Mouse (Mus musculus) liver, postnatal 0 days (tissue): ENCODE results near the gene Ghdc. TPM values are rescaled to one million over a fixed set of nuclear protein-coding genes. Genes with fewer than 3 reads are reported as not detected.

ENCODE experiments used
- ATAC-seq: fragments of 200-750 bp; cut with Nextera tagmentation; 2 replicates; pipeline ENCODE4 v1.8.0; 2017; ENCODE audit warnings: mild to moderate bottlenecking, moderate library complexity
- DNase-seq: peaks from one replicate; pipeline ENCODE4 v3.0.0-alpha.2; 2016
- H3K27ac ChIP-seq: fragments of 300-500 bp; sonication (generic); 2 replicates; pipeline ENCODE4 v1.5.1; 2014; ENCODE audit warnings: antibody characterized with exemption, moderate library complexity, mild to moderate bottlenecking, low read depth
- H3K27me3 ChIP-seq: fragments of 300-500 bp; sonication (generic); 2 replicates; pipeline ENCODE4 v1.6.1; 2014; ENCODE audit warnings: low read length, control low read depth, mixed read lengths; ENCODE audit not compliant: insufficient read depth
- H3K36me3 ChIP-seq: fragments of 300-500 bp; sonication (generic); replicated peaks from 2 replicates; pipeline ENCODE4 v1.6.1; 2014; ENCODE audit warnings: mild to moderate bottlenecking, control low read depth, low read length, moderate library complexity, mixed read lengths; ENCODE audit not compliant: insufficient read depth
- H3K4me1 ChIP-seq: fragments of 300-500 bp; sonication (generic); 2 replicates; pipeline ENCODE4 v1.6.1; 2014; ENCODE audit warnings: antibody characterized with exemption, mild to moderate bottlenecking, control low read depth; ENCODE audit not compliant: insufficient read depth
- H3K4me2 ChIP-seq: fragments of 300-500 bp; sonication (generic); 2 replicates; pipeline ENCODE4 v1.6.1; 2014; ENCODE audit warnings: low read depth, mild to moderate bottlenecking, low read length, moderate library complexity, mixed read lengths
- H3K4me3 ChIP-seq: fragments of 300-500 bp; sonication (generic); 2 replicates; pipeline ENCODE4 v1.5.1; 2014; ENCODE audit warnings: low read depth, low read length
- H3K9ac ChIP-seq: fragments of 300-500 bp; sonication (generic); replicated peaks from 2 replicates; pipeline ENCODE4 v1.6.1; 2014; ENCODE audit warnings: mild to moderate bottlenecking, moderate library complexity
- H3K9me3 ChIP-seq: fragments of 300-500 bp; sonication (generic); 2 replicates; pipeline ENCODE4 v1.6.1; 2016; ENCODE audit warnings: mild to moderate bottlenecking, control low read depth, low read length, mixed read lengths
- CTCF ChIP-seq: sonication (generic); IDR thresholded peaks from 2 replicates; pipeline ENCODE4 v1.5.1; 2016; ENCODE audit warnings: antibody characterized with exemption, low read depth
- EP300 ChIP-seq: IDR thresholded peaks from 2 replicates; pipeline ENCODE4 v1.6.1; 2016; ENCODE audit warnings: antibody characterized with exemption, low read depth, mild to moderate bottlenecking
- WGBS: fragments of 180-500 bp; shearing (Covaris S2); extraction: QIAGEN DNeasy Blood & Tissue Kit; methylation state at CpG from one replicate; pipeline ENCODE4 v1.1.7; 2014; ENCODE audit not compliant: insufficient replicate concordance; 5-methylcytosine and 5-hydroxymethylcytosine counted together
- polyA plus RNA-seq: library from polyadenylated mRNA; unstranded; fragments of >200 nt; fragmentation: Nextera tagmentation; extraction: Ambion mirVana; gene quantifications from 2 replicates; pipeline ENCODE4 v1.2.1, GENCODE M21; 2015

The Ghdc gene
- polyA plus RNA-seq, result 1.6 and 1.9 TPM in 2 replicates

GRCm38 (mm10) chr11:100770646-100771408, at the start of gene Ghdc:
Ghdc (minus strand) TSS chr11:100770957.
- Histone ChIP-seq H3K4me3 (peak within 1 kb of the TSS; percentile 67), H3K4me1 (peaks cover 9% of the 10 kb centered on the region), H3K36me3 (no peaks in the 10 kb centered on the region; the same call in 1 of the 2 replicates), H3K27me3 (no peaks in the 10 kb centered on the region), H3K4me2 (peak within 1 kb of the TSS; percentile 77), H3K9me3 (no peaks in the 10 kb centered on the region), H3K9ac (peak within 1 kb of the TSS; percentile 69), H3K27ac (no peak within 1 kb of the TSS; the same call in 1 of the 2 replicates)
- ATAC-seq (peak; percentile 72), DNase-seq (peak; percentile 81)
- WGBS, result 12% methylated on average over 17 of the region's 17 CpGs
- no peak for TF ChIP-seq EP300
- TF ChIP-seq CTCF, result no peak

DNA sequence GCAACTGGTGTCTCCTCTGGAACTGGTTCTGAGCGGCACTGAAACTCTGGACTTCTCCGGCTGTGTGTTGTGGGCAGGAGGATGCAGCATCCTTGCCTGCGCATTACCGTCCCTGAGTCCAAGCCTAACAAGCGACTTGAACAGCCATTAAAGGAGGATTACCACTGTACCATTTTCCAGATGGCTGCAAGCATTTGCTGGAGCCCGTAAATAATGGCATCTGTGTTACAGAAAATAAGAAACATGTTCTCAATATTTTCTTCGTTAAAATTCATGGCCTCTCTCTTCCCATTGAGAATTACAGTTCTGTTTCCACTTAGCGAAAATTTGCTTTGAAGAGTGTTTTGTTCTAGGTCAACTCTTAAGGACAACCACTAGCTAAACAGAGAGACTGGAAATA, 49.3 kb upstream of the Ghdc start:
- Histone ChIP-seq H3K4me1 (peaks cover 73% of the 10 kb centered on the region), H3K27ac (no peak overlapping the region)

GRCm38 (mm10) chr11:100819626-100820025, 48.9 kb upstream of the Ghdc start:
- DNase-seq (no peak), ATAC-seq (no peak)
- no peaks in the 10 kb centered on the region for H3K27me3 ChIP-seq
- peak overlapping the region; percentile 9; the same call in 1 of the 2 replicates for H3K4me2 ChIP-seq
- H3K9me3 ChIP-seq, result no peaks in the 10 kb centered on the region
- peaks cover 74% of the 10 kb centered on the region for H3K4me1 ChIP-seq
- H3K9ac ChIP-seq, result no peak overlapping the region
- TF ChIP-seq EP300 (peak; percentile 41; the same call in 1 of the 2 replicates), CTCF (no peak)
- H3K36me3 ChIP-seq, result no peaks in the 10 kb centered on the region
- H3K4me3 ChIP-seq, result no peak overlapping the region
- 49% methylated on average over 16 of the region's 16 CpGs for WGBS
- H3K27ac ChIP-seq, result 0 out of 2 replicates have a peak overlapping the region, but pooled peaks have one; percentile 84

More for the DNA sequence above, 49.3 kb upstream of the Ghdc start:
- ATAC-seq (no peak), DNase-seq (no peak)
- H3K4me2 ChIP-seq, result peak overlapping the region; percentile 9; the same call in 1 of the 2 replicates
- no peaks in the 10 kb centered on the region for H3K36me3 ChIP-seq
- TF ChIP-seq EP300 (no peak), CTCF (no peak)
- no peak overlapping the region for H3K4me3 ChIP-seq
- H3K9me3 ChIP-seq, result no peaks in the 10 kb centered on the region
- no peak overlapping the region for H3K9ac ChIP-seq
- WGBS, result 87% methylated on average over 8 of the region's 8 CpGs
- no peaks in the 10 kb centered on the region for H3K27me3 ChIP-seq

DNA sequence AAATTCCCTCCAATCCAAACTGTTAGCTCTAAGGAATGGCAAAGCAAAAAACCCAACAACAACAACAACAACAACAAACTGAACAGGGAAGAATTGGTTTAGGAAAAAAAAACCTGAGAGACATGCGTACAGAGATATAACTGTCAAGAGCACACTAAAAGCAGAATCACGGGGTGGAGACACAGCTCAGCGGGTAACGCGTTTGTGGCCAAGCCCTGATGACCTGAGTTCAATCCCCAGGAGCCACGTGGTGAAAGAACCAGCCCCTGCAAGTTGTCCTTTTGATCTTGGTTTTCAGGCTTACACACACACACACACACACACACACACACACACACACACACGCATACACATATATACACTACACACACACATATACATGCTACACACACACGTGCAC, 48.3 kb upstream of the Ghdc start:
- Histone ChIP-seq H3K4me2 (peak overlapping the region; percentile 38), H3K4me3 (no peak overlapping the region), H3K27ac (peak overlapping the region; percentile 84; the same call in 1 of the 2 replicates), H3K4me1 (peaks cover 73% of the 10 kb centered on the region), H3K9ac (no peak overlapping the region), H3K9me3 (no peaks in the 10 kb centered on the region), H3K36me3 (no peaks in the 10 kb centered on the region), H3K27me3 (no peaks in the 10 kb centered on the region)
- ATAC-seq, result no peak
- no peak for TF ChIP-seq EP300
- TF ChIP-seq CTCF, result no peak
- WGBS, result 59% methylated on average over 8 of the region's 8 CpGs
- no peak for DNase-seq

DNA sequence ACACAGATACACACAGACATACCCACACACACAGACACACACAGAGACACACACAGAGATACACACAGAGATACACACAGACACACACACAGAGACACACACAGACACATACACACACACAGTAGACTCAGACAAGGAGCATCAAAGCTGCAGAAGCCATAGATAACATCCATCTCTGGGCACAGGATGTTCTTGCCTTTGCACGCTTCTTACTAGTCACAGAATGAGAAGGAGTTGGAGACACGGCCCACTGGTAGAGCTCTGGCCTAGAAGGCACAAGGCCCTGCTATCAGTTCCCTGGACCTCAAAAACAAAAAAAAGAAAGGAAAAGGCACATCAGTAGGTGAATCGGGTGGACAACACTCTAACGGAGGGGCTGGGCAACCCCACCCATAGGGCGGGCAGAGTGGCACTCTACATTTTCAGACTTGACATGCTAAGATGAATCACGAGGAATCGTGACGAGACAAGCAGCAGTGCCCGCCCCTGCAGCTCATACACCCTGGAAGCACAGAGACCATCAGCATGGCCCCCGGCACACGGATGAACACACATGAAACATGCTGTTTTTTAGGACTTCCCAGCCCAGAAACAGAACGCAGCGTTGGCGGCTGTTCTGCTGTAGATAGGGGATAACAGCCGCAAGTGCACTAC, 47.7 kb upstream of the Ghdc start:
- no peaks in the 10 kb centered on the region for H3K9me3 ChIP-seq
- 62% methylated on average over 15 of the region's 15 CpGs for WGBS
- peaks cover 68% of the 10 kb centered on the region for H3K4me1 ChIP-seq
- ATAC-seq (peak; percentile 53), DNase-seq (peak; percentile 38)
- H3K27ac ChIP-seq, result peak overlapping the region; percentile 84
- TF ChIP-seq EP300 (peak; percentile 51; the same call in 1 of the 2 replicates), CTCF (no peak)
- peak overlapping the region; percentile 28 for H3K9ac ChIP-seq
- no peak overlapping the region for H3K4me3 ChIP-seq
- H3K36me3 ChIP-seq, result no peaks in the 10 kb centered on the region
- no peaks in the 10 kb centered on the region for H3K27me3 ChIP-seq
- H3K4me2 ChIP-seq, result peak overlapping the region; percentile 38

DNA sequence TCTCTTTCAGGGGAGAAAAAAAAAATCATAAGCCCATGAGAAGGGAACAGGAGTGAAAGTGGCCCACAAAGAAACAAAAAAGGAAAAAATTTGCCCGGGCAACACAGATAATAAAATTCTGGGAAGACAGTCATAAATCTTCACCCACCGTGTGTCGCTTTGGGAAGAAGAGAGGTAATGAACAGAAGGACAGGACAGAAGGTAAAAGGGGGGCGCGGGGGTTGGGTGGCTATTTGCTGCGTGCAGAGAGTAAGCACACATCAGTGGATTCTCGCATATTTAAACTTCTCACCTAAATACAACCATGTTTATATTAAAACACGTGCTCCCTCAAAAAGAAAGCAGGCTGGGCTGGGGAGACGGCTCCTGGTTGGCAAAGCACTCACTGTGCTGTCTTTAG, 46.6 kb upstream of the Ghdc start:
- Histone ChIP-seq H3K9me3 (no peaks in the 10 kb centered on the region), H3K27ac (peak overlapping the region; percentile 84), H3K9ac (no peak overlapping the region), H3K27me3 (no peaks in the 10 kb centered on the region), H3K4me1 (peaks cover 57% of the 10 kb centered on the region), H3K4me2 (0 out of 2 replicates have a peak overlapping the region, but pooled peaks have one; percentile 40), H3K4me3 (no peak overlapping the region), H3K36me3 (no peaks in the 10 kb centered on the region; the same call in 1 of the 2 replicates)
- DNase-seq (no peak), ATAC-seq (no peak)
- 63% methylated on average over 9 of the region's 9 CpGs for WGBS
- TF ChIP-seq EP300 (no peak), CTCF (no peak)
